Mouse (Mus musculus) lung, postnatal 0 days (tissue): ENCODE measurements around the gene Tmem88b. TPM values are rescaled to one million over a fixed set of nuclear protein-coding genes. Genes with fewer than 3 reads are reported as not detected.

ENCODE experiments used
- ATAC-seq: fragments of 200-750 bp; cut with Nextera tagmentation; 2 replicates; pipeline ENCODE4 v1.8.0; 2017; ENCODE audit warnings: moderate library complexity
- DNase-seq: peaks from one replicate; pipeline ENCODE4 v3.0.0-alpha.2; 2016; ENCODE audit warnings: low spot score
- H3K27ac ChIP-seq: fragments of 300-500 bp; sonication (generic); 2 replicates; pipeline ENCODE4 v1.5.1; 2014; ENCODE audit warnings: antibody characterized with exemption, mild to moderate bottlenecking, low read length, mixed read lengths
- H3K27me3 ChIP-seq: fragments of 300-500 bp; sonication (generic); replicated peaks from 2 replicates; pipeline ENCODE4 v1.6.1; 2014; ENCODE audit warnings: low read length, mixed read lengths; ENCODE audit not compliant: insufficient read depth
- H3K36me3 ChIP-seq: fragments of 300-500 bp; sonication (generic); 2 replicates; pipeline ENCODE4 v1.6.1; 2014; ENCODE audit warnings: low read length, mixed read lengths; ENCODE audit not compliant: insufficient read depth
- H3K4me1 ChIP-seq: fragments of 300-500 bp; sonication (generic); 2 replicates; pipeline ENCODE4 v1.6.1; 2014; ENCODE audit warnings: antibody characterized with exemption, low read depth, low read length, mixed read lengths; ENCODE audit not compliant: insufficient read depth
- H3K4me2 ChIP-seq: fragments of 300-500 bp; sonication (generic); replicated peaks from 2 replicates; pipeline ENCODE4 v1.6.1; 2014; ENCODE audit warnings: low read depth, mild to moderate bottlenecking, low read length, moderate library complexity, mixed read lengths
- H3K4me3 ChIP-seq: fragments of 300-500 bp; sonication (generic); 2 replicates; pipeline ENCODE4 v1.5.1; 2014; ENCODE audit warnings: low read depth, low read length
- H3K9ac ChIP-seq: fragments of 300-500 bp; sonication (generic); replicated peaks from 2 replicates; pipeline ENCODE4 v1.6.1; 2014; ENCODE audit warnings: low read depth, mild to moderate bottlenecking
- H3K9me3 ChIP-seq: fragments of 300-500 bp; sonication (generic); 2 replicates; pipeline ENCODE4 v1.6.1; 2016; ENCODE audit warnings: low read length, mixed read lengths
- CTCF ChIP-seq: IDR thresholded peaks from 2 replicates; pipeline ENCODE4 v1.5.1; 2016; ENCODE audit warnings: antibody characterized with exemption, mild to moderate bottlenecking
- EP300 ChIP-seq: IDR thresholded peaks from 2 replicates; pipeline ENCODE4 v1.6.1; 2016; ENCODE audit warnings: antibody characterized with exemption, mild to moderate bottlenecking, control low read depth
- WGBS: fragments of 180-500 bp; shearing (Covaris S2); extraction: QIAGEN DNeasy Blood & Tissue Kit; methylation state at CpG from one replicate; pipeline ENCODE4 v1.1.7; 2014; 5-methylcytosine and 5-hydroxymethylcytosine counted together
- polyA plus RNA-seq: library from polyadenylated mRNA; unstranded; fragments of >200 nt; fragmentation: Nextera tagmentation; extraction: Ambion mirVana; gene quantifications from 2 replicates; pipeline ENCODE4 v1.2.1, GENCODE M21; 2015

Tmem88b gene
- 0.13 and 0.31 TPM in 2 replicates for polyA plus RNA-seq

- Histone ChIP-seq H3K4me2 (peak within 1 kb of the TSS; percentile 61; the same call in 1 of the 2 replicates), H3K4me3 (no peak within 1 kb of the TSS), H3K27ac (no peak within 1 kb of the TSS), H3K27me3 (no peaks in the 10 kb centered on the region), H3K36me3 (no peaks in the 10 kb centered on the region), H3K4me1 (no peaks in the 10 kb centered on the region), H3K9ac (no peak within 1 kb of the TSS), H3K9me3 (no peaks in the 10 kb centered on the region)
- ATAC-seq, result no peak
- TF ChIP-seq CTCF (peak; percentile 27), EP300 (no peak)
- WGBS, result 62% methylated on average over 5 of the region's 5 CpGs
- DNase-seq, result no peak
Measured at GRCm38 (mm10) chr4:155785819-155786218, at the start of gene Tmem88b. Gene Tmem88b (minus strand): TSS chr4:155785874.

DNA sequence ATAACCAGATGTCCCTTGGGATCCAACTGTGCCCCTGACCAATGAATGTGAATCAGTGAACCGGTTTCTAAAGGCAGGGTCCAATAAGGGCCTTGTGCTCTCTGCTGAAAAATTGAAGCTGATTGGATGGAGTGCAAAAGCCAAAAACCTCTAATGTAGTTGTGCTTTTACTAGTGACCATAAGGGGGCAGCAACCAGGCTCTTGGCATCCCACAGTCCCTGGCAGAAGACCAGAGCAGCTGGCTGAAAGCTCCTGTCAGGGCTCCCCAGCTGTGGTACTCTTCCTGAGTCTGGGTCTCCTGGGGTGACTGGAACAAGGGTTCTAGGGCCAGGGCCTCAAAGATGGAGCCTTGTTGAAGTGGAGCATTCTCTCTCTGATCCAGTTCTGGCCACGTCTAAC is 48.2 kb upstream of the Tmem88b start:
- no peaks in the 10 kb centered on the region for H3K9me3 ChIP-seq
- peaks cover 6% of the 10 kb centered on the region; the same call in 1 of the 2 replicates for H3K4me1 ChIP-seq
- H3K4me2 ChIP-seq, result no peak overlapping the region
- peak; percentile 78 for TF ChIP-seq CTCF
- no peak for TF ChIP-seq EP300
- DNase-seq (peak; percentile 93), ATAC-seq (peak; percentile 20)
- no peaks in the 10 kb centered on the region for H3K27me3 ChIP-seq
- H3K9ac ChIP-seq, result no peak overlapping the region
- H3K36me3 ChIP-seq, result no peaks in the 10 kb centered on the region
- WGBS, result 18% methylated on average over 2 of the region's 2 CpGs
- H3K4me3 ChIP-seq, result no peak overlapping the region
- peak overlapping the region; percentile 51 for H3K27ac ChIP-seq

DNA sequence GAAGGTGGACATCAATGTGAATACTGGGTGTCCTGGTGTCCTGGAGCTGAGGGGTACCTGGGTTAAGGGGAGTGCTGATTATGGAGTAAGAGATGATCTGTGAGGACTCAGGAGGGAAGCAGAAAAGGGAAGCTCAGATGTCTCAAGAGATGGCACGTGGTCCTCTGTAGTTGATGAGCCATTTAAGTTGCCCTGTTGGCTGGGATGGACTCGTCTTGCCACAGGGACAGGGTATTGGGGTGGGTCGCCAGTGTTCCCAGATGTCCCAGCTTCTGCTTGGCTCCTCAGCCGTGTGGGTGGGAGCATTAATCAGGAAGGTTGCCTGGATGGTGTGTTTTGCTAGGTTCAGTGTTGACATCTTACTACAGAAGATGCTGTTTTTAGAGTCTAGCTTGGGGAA is 47.6 kb upstream of the Tmem88b start:
- no peaks in the 10 kb centered on the region for H3K9me3 ChIP-seq
- no peak overlapping the region for H3K4me2 ChIP-seq
- DNase-seq (no peak), ATAC-seq (no peak)
- H3K27me3 ChIP-seq, result no peaks in the 10 kb centered on the region
- H3K27ac ChIP-seq, result peak overlapping the region; percentile 51; the same call in 1 of the 2 replicates
- no peak overlapping the region for H3K4me3 ChIP-seq
- no peak for TF ChIP-seq EP300
- no peaks in the 10 kb centered on the region for H3K36me3 ChIP-seq
- H3K9ac ChIP-seq, result no peak overlapping the region
- WGBS, result 87% methylated on average over 4 of the region's 4 CpGs
- H3K4me1 ChIP-seq, result peaks cover 6% of the 10 kb centered on the region; the same call in 1 of the 2 replicates

DNA sequence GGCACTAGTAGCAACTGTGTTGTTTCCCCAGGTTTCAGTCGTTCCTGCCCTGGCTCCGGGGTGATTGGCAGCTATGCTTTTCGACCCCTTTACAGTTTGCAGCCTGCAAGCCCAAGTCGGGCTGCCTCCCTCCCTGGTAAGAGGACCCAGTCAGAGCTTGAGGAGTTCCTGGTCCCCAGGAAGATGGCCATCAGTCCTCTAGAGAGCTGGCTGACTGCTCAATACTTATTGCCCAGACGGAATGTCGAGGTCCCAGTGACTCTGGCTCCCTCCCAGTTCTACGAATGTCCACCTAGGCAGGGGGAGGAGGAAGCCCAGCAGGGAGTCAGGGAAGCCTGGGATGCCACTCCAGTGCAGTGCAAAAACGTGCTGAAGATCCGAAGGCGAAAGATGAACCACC is 46.6 kb upstream of the Tmem88b start:
- WGBS, result 48% methylated on average over 10 of the region's 10 CpGs
- Histone ChIP-seq H3K4me1 (peaks cover 6% of the 10 kb centered on the region; the same call in 1 of the 2 replicates), H3K9me3 (no peaks in the 10 kb centered on the region), H3K9ac (peak overlapping the region; percentile 78), H3K27ac (peak overlapping the region; percentile 71; the same call in 1 of the 2 replicates), H3K36me3 (no peaks in the 10 kb centered on the region), H3K4me2 (peak overlapping the region; percentile 98), H3K27me3 (no peaks in the 10 kb centered on the region), H3K4me3 (peak overlapping the region; percentile 76)
- DNase-seq (no peak), ATAC-seq (no peak)
- no peak for TF ChIP-seq CTCF
- TF ChIP-seq EP300, result no peak

DNA sequence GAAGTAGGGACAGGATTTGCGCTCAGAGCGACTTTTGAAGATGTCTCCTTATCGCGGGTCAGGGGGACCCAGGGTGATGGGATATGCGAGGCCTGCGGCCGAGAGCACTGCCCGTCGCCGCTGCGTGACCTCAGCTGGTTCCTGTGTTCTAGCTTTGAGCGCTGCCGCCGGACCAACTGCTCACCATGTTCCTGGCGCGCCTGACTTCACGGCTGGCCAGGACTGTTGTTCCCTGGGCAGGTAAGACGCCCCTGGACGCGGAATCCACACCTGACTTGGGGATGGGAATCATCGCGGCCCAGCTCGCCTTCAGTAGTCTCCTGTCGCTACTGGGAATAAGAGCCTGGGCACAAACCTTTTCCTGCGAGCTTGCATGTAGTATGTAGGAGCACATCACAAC is 46.2 kb upstream of the Tmem88b start:
- Histone ChIP-seq H3K9ac (peak overlapping the region; percentile 78), H3K4me3 (peak overlapping the region; percentile 76), H3K27me3 (no peaks in the 10 kb centered on the region), H3K4me1 (peaks cover 6% of the 10 kb centered on the region; the same call in 1 of the 2 replicates), H3K4me2 (peak overlapping the region; percentile 98), H3K36me3 (no peaks in the 10 kb centered on the region), H3K27ac (peak overlapping the region; percentile 71), H3K9me3 (no peaks in the 10 kb centered on the region)
- ATAC-seq (peak; percentile 7; the same call in 1 of the 2 replicates), DNase-seq (no peak)
- no peak for TF ChIP-seq EP300
- no peak for TF ChIP-seq CTCF
- under 1% methylated on average over 25 of the region's 25 CpGs for WGBS

DNA sequence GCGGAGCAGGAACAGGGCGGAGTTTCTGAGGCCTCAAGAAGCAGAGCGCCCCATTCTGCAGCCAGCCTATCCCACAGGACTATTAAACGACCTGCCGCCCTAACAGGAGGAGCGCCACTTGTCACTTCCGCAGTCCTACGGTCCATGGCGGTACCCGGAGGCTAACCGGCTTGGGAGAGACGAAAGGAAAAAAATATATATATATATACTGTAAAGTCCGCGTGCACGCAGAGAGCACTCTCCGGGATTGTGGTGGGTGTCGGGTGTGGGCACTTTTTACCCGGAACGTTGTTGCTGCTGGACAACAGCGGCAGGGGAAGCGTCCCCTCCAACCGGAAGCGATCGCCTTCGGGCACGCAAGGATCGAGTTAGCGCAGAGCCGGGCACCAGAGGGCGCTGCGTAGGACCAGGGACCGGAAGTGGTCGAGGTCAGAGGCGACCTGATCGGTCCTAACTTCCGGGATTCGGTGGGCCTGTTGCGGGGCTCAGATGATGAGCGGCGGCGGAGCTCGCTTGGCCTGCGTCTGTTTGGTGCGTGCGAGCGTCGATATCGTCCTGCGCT is 45.6 kb upstream of the Tmem88b start, which contains the start of gene Aurkaip1:
Gene Aurkaip1, plus strand, starts transcription at position 68 of the 562 bp plus-strand sequence.
- Histone ChIP-seq H3K27me3 (no peaks in the 10 kb centered on the region), H3K4me2 (peak within 1 kb of the TSS; percentile 98), H3K36me3 (no peaks in the 10 kb centered on the region; the same call in 1 of the 2 replicates), H3K9ac (peak within 1 kb of the TSS; percentile 78), H3K9me3 (no peaks in the 10 kb centered on the region), H3K4me3 (peak within 1 kb of the TSS; percentile 76), H3K27ac (peak within 1 kb of the TSS; percentile 71), H3K4me1 (peaks cover 6% of the 10 kb centered on the region; the same call in 1 of the 2 replicates)
- under 1% methylated on average over 49 of the region's 49 CpGs for WGBS
- DNase-seq, result peak; percentile 97
- TF ChIP-seq CTCF (peak; percentile 93), EP300 (no peak)
- ATAC-seq, result peak; percentile 95
